Mouse (Mus musculus) layer of hippocampus, adult 9-11 months (tissue): Measurements from ENCODE around the gene Agbl1.
"Not testable (repeated sequence)": the region's sequence is repeated elsewhere in the genome, so short reads cannot be mapped to it uniquely, and the experiment has no call there.

Experiments
- DNase-seq: peaks from one replicate; pipeline ENCODE4 v3.0.0; 2022

The Agbl1 gene

DNA sequence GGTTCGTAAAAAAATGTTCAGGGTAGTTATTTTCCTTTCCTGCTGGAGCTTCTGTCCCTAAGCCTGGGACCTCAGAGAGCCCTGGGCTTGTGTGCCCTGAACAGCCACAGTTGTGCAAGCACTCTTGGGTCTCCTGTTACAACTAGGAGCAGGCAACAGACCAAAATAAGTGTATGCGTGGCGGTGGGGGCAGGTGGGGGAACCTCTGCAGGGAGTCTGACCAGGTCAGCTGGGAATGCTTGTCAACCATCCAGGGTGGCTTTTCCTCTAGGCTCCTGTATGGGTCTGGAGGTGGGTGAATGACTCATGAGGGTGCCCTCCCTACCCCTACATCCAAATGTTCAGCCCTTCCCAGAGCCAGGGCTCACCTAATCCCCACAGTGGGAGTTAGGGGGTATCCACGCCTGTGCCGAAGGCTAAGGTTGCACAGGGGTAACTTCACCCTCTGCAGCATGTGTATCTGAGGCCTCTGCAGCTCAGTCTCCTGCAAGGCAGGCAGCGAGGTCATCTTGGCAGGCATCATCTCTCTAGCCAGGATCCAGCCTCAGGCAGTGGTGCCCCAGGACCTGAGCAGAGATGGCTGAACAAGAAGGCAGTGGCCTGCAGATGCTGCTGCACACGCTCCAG lies at the start of gene Agbl1:
Agbl1 (plus strand) TSS at position 577 of the 627 bp plus-strand sequence.
- no peak for DNase-seq

- peak; percentile 48 for DNase-seq
Measured at GRCm38 (mm10) chr7:76185005-76185658, 44.6 kb upstream of the Agbl1 start.

- DNase-seq, result no peak
Measured at GRCm38 (mm10) chr7:76185681-76186121, 44.0 kb upstream of the Agbl1 start.

GRCm38 (mm10) chr7:76218546-76218945 lies 11.1 kb upstream of the Agbl1 start:
- DNase-seq, result no peak

- DNase-seq, result no peak
Measured at GRCm38 (mm10) chr7:76219797-76220469, 9.8 kb upstream of the Agbl1 start.

GRCm38 (mm10) chr7:76222691-76223090 lies 7.0 kb upstream of the Agbl1 start:
- DNase-seq, result no peak

DNA sequence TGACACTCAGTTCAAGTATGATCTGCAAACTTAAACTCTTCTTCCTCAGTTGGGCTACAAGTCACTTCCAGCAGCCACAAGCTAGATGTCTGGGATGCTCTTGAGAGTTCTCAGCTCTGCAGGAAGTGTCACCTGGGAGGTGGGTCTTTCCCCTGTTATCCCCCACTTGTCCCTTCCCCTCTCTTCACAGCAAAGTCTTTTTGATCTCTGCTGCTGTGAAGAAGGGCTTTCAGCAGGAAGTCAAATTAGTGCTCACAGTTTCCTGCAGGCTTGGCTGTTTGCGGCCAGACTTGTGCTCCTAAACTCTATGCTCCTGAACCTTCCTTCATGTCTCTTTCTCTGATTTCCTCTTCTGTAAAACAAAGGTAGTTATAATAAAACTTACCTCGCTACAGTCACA lies 806 bp upstream of the Agbl1 start:
- no peak for DNase-seq

- DNase-seq, result no peak
Measured at GRCm38 (mm10) chr7:76234321-76234720, 4.6 kb downstream of the Agbl1 start.

GRCm38 (mm10) chr7:76237497-76237896 lies 7.8 kb downstream of the Agbl1 start:
- DNase-seq, result no peak

DNA sequence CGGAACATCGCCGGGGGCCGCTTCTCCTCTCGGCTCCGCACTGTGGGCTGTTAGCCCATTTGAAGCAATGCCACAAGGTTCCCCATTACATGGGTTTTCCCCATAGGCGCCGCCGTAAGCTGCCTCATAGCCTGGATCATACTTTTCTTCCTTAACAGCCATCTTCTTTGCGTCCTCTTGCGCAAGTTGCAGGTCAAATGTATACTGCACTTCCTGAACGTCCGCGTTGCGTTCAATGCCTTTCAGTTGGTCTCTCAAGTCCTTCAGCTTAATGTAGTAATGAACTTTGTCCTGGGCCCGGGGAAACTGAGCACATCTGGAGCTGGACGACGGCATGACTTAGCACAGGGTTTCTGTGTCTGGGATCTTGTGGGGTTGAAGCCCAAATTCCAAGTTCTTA lies 15.2 kb downstream of the Agbl1 start:
- DNase-seq, result not testable (repeated sequence)

DNA sequence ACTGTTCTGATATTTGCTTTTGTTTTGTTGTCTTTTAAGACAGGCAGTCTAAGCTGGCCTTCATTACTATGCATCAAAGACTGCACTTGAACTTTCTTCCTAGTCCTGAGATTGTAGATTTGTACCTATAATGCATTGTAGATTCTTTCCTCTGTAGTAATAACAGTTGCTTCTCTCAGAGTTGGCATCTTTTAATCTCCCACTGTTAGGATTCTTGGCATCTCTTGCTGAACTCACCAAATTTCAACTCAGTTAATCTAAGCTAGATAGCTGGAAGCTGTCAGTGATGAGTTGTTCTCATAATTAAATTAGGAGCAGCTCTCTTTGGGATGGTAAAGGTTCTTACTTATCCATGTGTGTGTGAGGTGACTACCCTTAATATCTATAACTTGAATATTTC lies 45.4 kb downstream of the Agbl1 start:
- DNase-seq, result no peak

DNA sequence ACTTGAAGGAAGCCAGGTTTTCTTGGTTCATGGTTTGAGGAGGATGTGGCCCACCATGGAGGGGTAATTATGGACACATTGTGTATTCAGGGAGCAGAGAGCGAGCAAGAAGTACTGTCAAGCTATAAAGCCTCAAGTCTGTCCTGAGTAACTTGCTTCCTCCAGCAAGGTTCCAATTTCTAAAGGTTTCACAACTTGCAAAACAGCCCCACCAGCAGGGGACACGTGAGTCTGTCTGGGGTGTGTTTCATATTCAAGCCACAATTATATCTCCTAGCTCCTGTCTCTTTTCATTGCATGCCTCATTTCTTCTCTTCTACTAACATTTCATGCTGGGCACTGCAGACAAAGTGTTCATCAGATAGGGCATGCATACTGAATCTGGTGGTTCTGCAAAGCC lies 53.1 kb downstream of the Agbl1 start:
- DNase-seq, result no peak

DNA sequence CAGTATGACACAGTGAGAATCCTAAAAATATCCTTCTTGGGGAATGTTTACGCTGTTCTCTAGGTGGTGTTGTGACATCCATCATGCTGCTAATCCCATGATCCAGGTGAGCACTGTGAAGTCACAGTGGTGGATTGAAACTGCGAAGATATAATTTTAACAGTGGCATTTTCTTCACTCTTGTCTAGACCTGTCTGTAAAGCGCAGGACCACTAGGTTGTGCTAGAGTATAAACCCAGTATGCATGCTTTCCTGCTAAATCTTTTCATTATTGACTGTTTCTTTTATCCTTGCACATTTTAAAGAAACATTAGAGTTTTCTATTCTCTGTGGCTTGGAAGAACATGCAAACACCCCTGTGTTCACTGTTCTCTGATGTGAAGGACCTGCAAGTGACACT lies 57.8 kb downstream of the Agbl1 start:
- no peak for DNase-seq

DNA sequence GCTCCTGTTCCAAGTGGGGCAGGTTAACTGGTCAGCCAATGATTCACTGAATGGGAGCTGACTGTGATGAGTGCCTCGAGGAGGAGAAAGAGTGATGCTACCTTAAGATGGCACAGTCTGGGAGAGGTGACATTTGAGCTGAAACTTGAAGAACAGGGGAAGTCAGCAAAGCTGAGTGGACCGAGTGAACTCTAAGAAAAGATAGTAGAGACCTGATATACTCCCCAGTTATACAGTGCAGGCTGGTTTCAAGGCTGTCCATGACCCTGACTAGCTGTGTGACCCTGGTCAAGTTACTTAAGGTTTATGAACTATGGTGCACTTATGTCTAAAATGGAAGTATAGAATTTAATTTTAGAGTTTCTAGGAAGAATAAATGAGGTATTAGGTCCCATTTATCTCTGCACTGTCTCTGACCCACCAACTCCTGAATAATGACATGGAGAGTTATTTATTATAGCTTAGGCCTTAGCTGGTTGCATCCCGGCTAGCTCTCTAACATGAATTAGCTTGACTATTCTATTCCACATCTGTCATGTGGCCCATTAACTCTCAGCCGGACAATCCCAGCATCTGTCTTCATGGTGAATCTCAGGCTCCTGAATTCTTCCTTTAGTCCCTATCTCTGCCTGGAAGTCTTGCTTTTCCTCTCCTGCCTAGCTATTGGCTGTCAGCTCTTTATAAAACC lies 92.3 kb downstream of the Agbl1 start:
- DNase-seq, result no peak

- no peak for DNase-seq
Measured at GRCm38 (mm10) chr7:76326091-76326490, 96.4 kb downstream of the Agbl1 start.

- no peak for DNase-seq
Measured at GRCm38 (mm10) chr7:76339308-76339707, 109.6 kb downstream of the Agbl1 start.

GRCm38 (mm10) chr7:76341601-76342000 lies 111.9 kb downstream of the Agbl1 start:
- DNase-seq, result no peak

DNA sequence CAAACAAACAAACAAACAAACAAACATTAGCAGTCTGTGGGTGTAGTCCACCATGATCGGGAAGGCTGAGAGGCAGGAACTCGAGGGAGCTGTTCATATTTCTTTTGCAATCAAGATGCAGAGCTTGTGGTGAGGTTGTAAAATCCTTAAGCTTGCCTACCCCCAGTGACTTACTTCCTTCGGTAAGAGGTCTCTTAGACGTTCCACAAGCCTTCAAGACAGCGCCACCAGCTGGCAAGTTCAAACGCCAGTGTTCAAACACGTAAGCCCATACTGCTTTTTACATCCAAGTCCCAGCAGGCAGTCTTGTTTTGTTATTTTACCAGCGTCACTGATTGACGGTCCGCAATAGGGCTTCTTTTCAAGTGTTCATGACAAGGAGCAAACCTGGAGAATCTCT lies 123.8 kb downstream of the Agbl1 start:
- no peak for DNase-seq

DNA sequence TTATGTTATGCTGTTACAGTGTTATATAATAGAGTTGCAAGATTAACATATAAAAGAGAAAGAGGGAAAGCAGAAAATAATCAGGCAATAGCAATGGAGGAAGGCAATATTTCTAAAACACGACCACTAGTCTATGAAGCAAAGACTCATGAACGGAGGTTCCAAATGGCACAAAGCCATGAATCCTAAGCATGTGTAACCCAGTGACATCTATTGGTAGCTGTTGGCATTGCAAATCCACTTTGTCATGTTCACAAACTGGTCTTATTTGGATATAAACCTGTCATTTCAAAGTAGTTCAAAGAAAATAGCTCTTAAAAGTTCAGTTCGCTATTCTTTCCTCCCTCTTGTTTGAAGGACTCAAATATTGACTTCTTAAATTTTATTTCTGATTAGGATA lies 124.8 kb downstream of the Agbl1 start:
- peak; percentile 40 for DNase-seq

DNA sequence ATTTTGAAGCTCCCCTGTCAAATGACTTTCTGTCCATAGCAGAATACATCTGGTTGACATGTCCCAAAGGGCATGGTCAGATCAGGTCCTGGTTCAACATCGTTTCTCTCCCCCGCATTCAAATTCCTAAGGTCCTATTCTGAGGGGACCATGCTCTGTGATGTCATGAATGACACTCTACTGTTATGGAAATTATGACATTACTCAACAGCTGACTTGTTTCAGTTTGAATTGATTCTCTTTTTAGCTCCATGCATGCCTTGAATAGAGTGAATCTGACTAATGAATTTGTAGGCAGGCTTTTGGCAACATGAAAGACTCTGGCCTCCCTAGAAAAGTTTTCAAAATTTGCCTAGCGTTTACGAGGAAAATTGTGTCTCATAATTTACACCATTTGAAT lies 141.6 kb downstream of the Agbl1 start:
- no peak for DNase-seq

DNA sequence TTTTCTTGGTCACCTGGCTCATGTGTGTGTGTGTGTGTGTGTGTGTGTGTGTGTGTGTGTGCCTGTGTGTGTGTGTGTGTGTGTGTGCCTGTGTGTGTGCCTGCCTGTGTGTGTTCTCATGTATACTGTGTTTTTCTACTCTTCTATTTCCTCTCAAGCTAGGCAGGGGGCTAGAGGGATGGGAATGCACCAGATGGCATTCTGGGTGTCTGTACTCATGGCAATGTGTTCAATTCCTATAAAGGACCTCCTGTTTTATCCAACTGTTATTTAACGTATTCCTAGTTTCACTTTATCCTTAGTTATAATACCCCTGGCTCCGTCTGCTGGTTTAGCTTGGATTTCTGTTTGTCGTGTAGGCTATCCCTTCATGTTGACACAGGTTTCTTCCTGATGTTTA lies 149.8 kb downstream of the Agbl1 start:
- peak; percentile 53 for DNase-seq

GRCm38 (mm10) chr7:76381986-76382385 lies 152.3 kb downstream of the Agbl1 start:
- DNase-seq, result no peak

DNA sequence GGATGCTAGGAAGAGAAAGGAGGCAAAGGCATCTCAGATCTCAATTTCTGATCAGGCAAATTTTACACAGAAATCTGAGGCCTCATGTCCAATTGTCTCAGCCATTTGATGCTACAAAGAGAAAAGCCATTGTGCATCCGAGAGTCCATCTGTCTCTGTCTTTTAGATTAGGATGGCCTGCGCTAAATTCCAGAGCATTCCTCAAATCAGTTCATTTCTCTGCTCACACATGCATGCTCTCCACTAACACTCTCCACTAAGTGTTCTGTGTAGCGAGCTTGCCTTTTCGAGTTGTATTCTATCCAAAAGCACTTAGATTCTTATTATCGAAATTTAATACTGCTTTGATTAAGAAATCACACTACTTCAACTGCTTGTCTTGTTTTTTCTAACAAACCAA lies 159.6 kb downstream of the Agbl1 start:
- no peak for DNase-seq
